Mouse (Mus musculus): Measurements from ENCODE around the gene Grin1. TPM values are rescaled to one million over a fixed set of nuclear protein-coding genes. Genes with fewer than 3 reads are reported as not detected.

Gene Grin1
- polyA plus RNA-seq, 1 experiment = 282 TPM

GRCm38 (mm10) chr2:25297093-25297492 is 21.9 kb downstream of the Grin1 start:
- no peaks in the 10 kb centered on the region for H3K27me3 ChIP-seq (ENCODE audit: control insufficient read depth, insufficient read depth, low read length)
- DNase-seq = peak; percentile 54 to 56

GRCm38 (mm10) chr2:25293706-25294105 is 25.3 kb downstream of the Grin1 start:
- H3K4me3 ChIP-seq (replicated peaks; ENCODE audit: insufficient read depth, low read depth, low read length) = no peak overlapping the region
- H3K4me1 ChIP-seq (ENCODE audit: control insufficient read depth, insufficient read depth, low read length) = peaks cover 61% of the 10 kb centered on the region
- TF ChIP-seq CTCF (IDR thresholded peaks at IDR 0.05; ENCODE audit: borderline replicate concordance, insufficient read depth, low read depth, low read length) (no peak), POLR2A (IDR thresholded peaks at IDR 0.05; ENCODE audit: borderline replicate concordance, insufficient read depth, low read length) (no peak)
- no peaks in the 10 kb centered on the region for H3K27me3 ChIP-seq (ENCODE audit: control insufficient read depth, insufficient read depth, low read length)
- 55% methylated on average over 9 of the region's 9 CpGs for WGBS
- H3K27ac ChIP-seq (ENCODE audit: insufficient read depth, low read length) = no peak overlapping the region
- DNase-seq = peak; percentile 38 to 42

More at GRCm38 (mm10) chr2:25297093-25297492, 21.9 kb downstream of the Grin1 start:
- 13% methylated on average over 8 of the region's 8 CpGs for WGBS
- TF ChIP-seq CTCF (IDR thresholded peaks at IDR 0.05; ENCODE audit: borderline replicate concordance, insufficient read depth, low read depth, low read length) = no peak
- no peak for TF ChIP-seq POLR2A (IDR thresholded peaks at IDR 0.05; ENCODE audit: borderline replicate concordance, insufficient read depth, low read length)
- no peak overlapping the region; the same call in 1 of the 2 replicates for H3K27ac ChIP-seq (ENCODE audit: insufficient read depth, low read length)
- H3K4me3 ChIP-seq (replicated peaks; ENCODE audit: insufficient read depth, low read depth, low read length) = no peak overlapping the region
- H3K4me1 ChIP-seq (ENCODE audit: control insufficient read depth, insufficient read depth, low read length) = peaks cover 34% of the 10 kb centered on the region

DNA sequence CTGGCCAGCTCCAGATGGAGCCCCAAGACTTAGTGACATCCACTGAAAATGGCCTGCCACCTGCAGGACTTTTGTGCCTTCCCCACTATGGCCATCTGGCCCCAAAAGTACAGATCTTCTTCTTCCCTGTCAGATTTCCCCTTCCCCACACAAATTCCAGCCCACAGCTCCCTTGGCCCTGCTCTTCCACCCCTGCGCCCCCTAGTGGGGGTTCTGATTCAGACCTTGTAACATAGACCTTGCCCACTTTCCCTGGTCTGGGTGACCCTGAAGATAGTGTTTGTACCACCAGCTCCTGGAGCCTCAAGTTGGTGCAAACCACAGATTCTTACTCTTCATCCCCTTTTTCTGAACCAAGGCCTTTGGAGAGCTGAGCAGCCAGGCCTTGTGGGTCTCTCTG is 26.1 kb downstream of the Grin1 start:
- no peak overlapping the region for H3K27ac ChIP-seq (ENCODE audit: insufficient read depth, low read length)
- DNase-seq = peak; percentile 75 to 82
- no peaks in the 10 kb centered on the region for H3K27me3 ChIP-seq (ENCODE audit: control insufficient read depth, insufficient read depth, low read length)
- TF ChIP-seq CTCF (IDR thresholded peaks at IDR 0.05; ENCODE audit: borderline replicate concordance, insufficient read depth, low read depth, low read length) (peak; percentile 75; the same call in 1 of the 2 replicates), POLR2A (IDR thresholded peaks at IDR 0.05; ENCODE audit: borderline replicate concordance, insufficient read depth, low read length) (no peak)
- H3K4me3 ChIP-seq (replicated peaks; ENCODE audit: insufficient read depth, low read depth, low read length) = no peak overlapping the region
- H3K4me1 ChIP-seq (ENCODE audit: control insufficient read depth, insufficient read depth, low read length) = peaks cover 62% of the 10 kb centered on the region
- 0% methylated on average over 1 of the region's 1 CpGs for WGBS

- no peaks in the 10 kb centered on the region for H3K27me3 ChIP-seq (ENCODE audit: control insufficient read depth, insufficient read depth, low read length)
- TF ChIP-seq POLR2A (IDR thresholded peaks at IDR 0.05; ENCODE audit: borderline replicate concordance, insufficient read depth, low read length) (no peak), CTCF (IDR thresholded peaks at IDR 0.05; ENCODE audit: borderline replicate concordance, insufficient read depth, low read depth, low read length) (no peak)
- peaks cover 62% of the 10 kb centered on the region for H3K4me1 ChIP-seq (ENCODE audit: control insufficient read depth, insufficient read depth, low read length)
- H3K4me3 ChIP-seq (replicated peaks; ENCODE audit: insufficient read depth, low read depth, low read length) = no peak overlapping the region
- peak; percentile 38 to 64 for DNase-seq
- H3K27ac ChIP-seq (ENCODE audit: insufficient read depth, low read length) = no peak overlapping the region
- 13% methylated on average over 43 of the region's 43 CpGs for WGBS
Measured at GRCm38 (mm10) chr2:25292054-25292544, 26.9 kb downstream of the Grin1 start.

GRCm38 (mm10) chr2:25291184-25292053 is 27.6 kb downstream of the Grin1 start:
- Histone ChIP-seq H3K27me3 (ENCODE audit: control insufficient read depth, insufficient read depth, low read length) (no peaks in the 10 kb centered on the region), H3K4me3 (replicated peaks; ENCODE audit: insufficient read depth, low read depth, low read length) (no peak overlapping the region), H3K27ac (ENCODE audit: insufficient read depth, low read length) (peak overlapping the region; percentile 68; the same call in 1 of the 2 replicates), H3K4me1 (ENCODE audit: control insufficient read depth, insufficient read depth, low read length) (peaks cover 63% of the 10 kb centered on the region)
- WGBS = 17% methylated on average over 32 of the region's 32 CpGs
- TF ChIP-seq CTCF (IDR thresholded peaks at IDR 0.05; ENCODE audit: borderline replicate concordance, insufficient read depth, low read depth, low read length) (no peak), POLR2A (IDR thresholded peaks at IDR 0.05; ENCODE audit: borderline replicate concordance, insufficient read depth, low read length) (no peak)
- peak; percentile 54 to 67 for DNase-seq

- H3K27me3 ChIP-seq (ENCODE audit: control insufficient read depth, insufficient read depth, low read length) = no peaks in the 10 kb centered on the region
- WGBS = 2% methylated on average over 18 of the region's 18 CpGs
- H3K4me3 ChIP-seq (replicated peaks; ENCODE audit: insufficient read depth, low read depth, low read length) = peak overlapping the region; percentile 29
- H3K27ac ChIP-seq (ENCODE audit: insufficient read depth, low read length) = peak overlapping the region; percentile 68
- TF ChIP-seq CTCF (IDR thresholded peaks at IDR 0.05; ENCODE audit: borderline replicate concordance, insufficient read depth, low read depth, low read length) (no peak), POLR2A (IDR thresholded peaks at IDR 0.05; ENCODE audit: borderline replicate concordance, insufficient read depth, low read length) (no peak)
- peaks cover 67% of the 10 kb centered on the region for H3K4me1 ChIP-seq (ENCODE audit: control insufficient read depth, insufficient read depth, low read length)
- DNase-seq = no peak
Measured at GRCm38 (mm10) chr2:25290816-25291130, 28.2 kb downstream of the Grin1 start.

DNA sequence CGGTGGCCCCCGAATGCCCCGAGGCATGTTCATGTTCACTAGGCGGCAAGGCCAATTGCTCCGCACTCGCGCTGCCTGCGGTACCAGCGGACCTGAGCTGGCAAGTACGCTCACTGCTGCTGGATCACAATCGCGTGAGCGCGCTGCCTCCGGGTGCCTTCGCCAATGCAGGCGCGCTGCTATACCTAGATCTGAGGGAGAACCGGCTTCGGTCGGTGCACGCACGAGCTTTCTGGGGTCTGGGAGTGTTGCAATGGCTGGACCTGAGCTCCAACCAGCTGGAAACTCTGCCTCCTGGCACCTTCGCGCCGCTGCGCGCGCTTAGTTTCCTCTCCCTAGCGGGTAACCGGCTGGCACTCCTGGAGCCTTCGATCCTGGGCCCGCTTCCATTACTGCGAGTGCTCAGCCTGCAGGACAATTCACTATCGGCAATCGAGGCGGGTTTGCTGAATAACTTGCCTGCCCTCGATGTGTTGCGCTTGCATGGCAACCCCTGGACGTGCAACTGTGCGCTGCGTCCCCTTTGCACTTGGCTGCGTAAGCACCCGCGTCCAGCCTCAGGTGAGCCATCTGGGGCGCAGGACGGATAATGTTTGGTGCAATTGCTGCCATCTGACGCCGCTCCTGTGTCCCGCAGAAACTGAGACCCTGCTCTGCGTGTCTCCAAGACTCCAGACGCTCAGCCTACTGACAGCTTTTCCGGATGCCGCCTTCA is 28.7 kb downstream of the Grin1 start:
- peak; percentile 83 to 87 for DNase-seq
- Histone ChIP-seq H3K27ac (ENCODE audit: insufficient read depth, low read length) (peak overlapping the region; percentile 68), H3K27me3 (ENCODE audit: control insufficient read depth, insufficient read depth, low read length) (no peaks in the 10 kb centered on the region), H3K4me3 (replicated peaks; ENCODE audit: insufficient read depth, low read depth, low read length) (peak overlapping the region; percentile 29), H3K4me1 (ENCODE audit: control insufficient read depth, insufficient read depth, low read length) (peaks cover 67% of the 10 kb centered on the region)
- TF ChIP-seq POLR2A (IDR thresholded peaks at IDR 0.05; ENCODE audit: borderline replicate concordance, insufficient read depth, low read length) (peak; percentile 45; the same call in 1 of the 2 replicates), CTCF (IDR thresholded peaks at IDR 0.05; ENCODE audit: borderline replicate concordance, insufficient read depth, low read depth, low read length) (no peak)
- under 1% methylated on average over 54 of the region's 54 CpGs for WGBS
